Mouse (Mus musculus) ES-Bruce4 (cell line): ENCODE measurements at regions not wholly inside any gene's neighbourhood (a gene's known extent, or its start where the extent isn't known, plus 50 kb on each side); places are given as distances from the start of the nearest gene placed in this dataset.

Experiments used
- CTCF ChIP-seq: IDR thresholded peaks from one replicate; pipeline ENCODE4 v1.8.1; 2011; ENCODE audit warnings: low read depth, low read length
- POLR2A ChIP-seq: IDR thresholded peaks from one replicate; pipeline ENCODE4 v1.8.1; 2011; ENCODE audit warnings: low read length; ENCODE audit not compliant: insufficient read depth

- no peak for TF ChIP-seq CTCF
- TF ChIP-seq POLR2A, result no peak
Observed at GRCm38 (mm10) chr19:56225039-56225438, 61.9 kb upstream of the Habp2 start.
